Mouse (Mus musculus) MEL (cell line): ENCODE data around the gene Fzd1.

Experiments used
- CTCF ChIP-seq, 3 experiments: IDR thresholded peaks in 2 of 3; conservative IDR thresholded peaks in 1 of 3; 2 replicates each; pipeline ENCODE4 v1.5.1; 2011 to 2012; ENCODE audit warnings: low read length in 3 of 3, low read depth in 2 of 3, mild to moderate bottlenecking in 2 of 3, improper control_type of control experiment in 1 of 3, inconsistent platforms in 1 of 3, mixed read lengths in 1 of 3, moderate library complexity in 1 of 3; ENCODE audit not compliant: control insufficient read depth in 1 of 3, insufficient read depth in 1 of 3, poor library complexity in 1 of 3, severe bottlenecking in 1 of 3
- HCFC1 ChIP-seq: IDR thresholded peaks from 2 replicates; pipeline ENCODE4 v1.6.1; 2012; ENCODE audit warnings: low read depth, mild to moderate bottlenecking, inconsistent platforms, low read length, improper control_type of control experiment, moderate library complexity
- KAT2A ChIP-seq: conservative IDR thresholded peaks from 2 replicates; pipeline ENCODE4 v1.6.1; 2012; ENCODE audit warnings: low read depth, low read length, improper control_type of control experiment, inconsistent platforms
- MAX ChIP-seq: IDR thresholded peaks from 2 replicates; pipeline ENCODE4 v1.6.1; 2011; ENCODE audit warnings: low read length, improper control_type of control experiment
- MAZ ChIP-seq: IDR thresholded peaks from 2 replicates; pipeline ENCODE4 v1.6.1; 2012; ENCODE audit warnings: low read depth, mild to moderate bottlenecking, inconsistent platforms, low read length, improper control_type of control experiment
- MEF2A ChIP-seq: IDR thresholded peaks from 2 replicates; pipeline ENCODE4 v1.6.1; 2014; ENCODE audit warnings: low read depth, mild to moderate bottlenecking, inconsistent platforms, low read length, improper control_type of control experiment; ENCODE audit not compliant: poor library complexity, insufficient replicate concordance, severe bottlenecking; ENCODE audit errors: extremely low read depth
- NRF1 ChIP-seq: IDR thresholded peaks from 2 replicates; pipeline ENCODE4 v1.6.1; 2014; ENCODE audit warnings: low read depth, mild to moderate bottlenecking, inconsistent platforms, low read length, improper control_type of control experiment, moderate library complexity; ENCODE audit not compliant: poor library complexity, insufficient read depth, severe bottlenecking
- POLR2A ChIP-seq, 2 experiments: IDR thresholded peaks; 2 replicates each; pipeline ENCODE4 v1.6.1; 2011 to 2012; ENCODE audit warnings: low read length in 2 of 2, mild to moderate bottlenecking in 2 of 2, control low read depth in 1 of 2, improper control_type of control experiment in 1 of 2, low read depth in 1 of 2, moderate library complexity in 1 of 2; ENCODE audit not compliant: control insufficient read depth in 1 of 2, insufficient read depth in 1 of 2, poor library complexity in 1 of 2
- POLR2AphosphoS2 ChIP-seq: IDR thresholded peaks from 2 replicates; pipeline ENCODE4 v1.6.1; 2011; ENCODE audit warnings: low read length, improper control_type of control experiment
- POLR2AphosphoS5 ChIP-seq: IDR thresholded peaks from 2 replicates; pipeline ENCODE4 v1.6.1; 2012; ENCODE audit warnings: low read depth, borderline replicate concordance, mild to moderate bottlenecking, inconsistent platforms, low read length, moderate library complexity, mixed read lengths
- USF1 ChIP-seq: IDR thresholded peaks from 2 replicates; pipeline ENCODE4 v1.6.1; 2014; ENCODE audit warnings: low read depth, mild to moderate bottlenecking, inconsistent platforms, low read length, improper control_type of control experiment, moderate library complexity
- ZKSCAN1 ChIP-seq: IDR thresholded peaks from 2 replicates; pipeline ENCODE4 v1.6.1; 2012; ENCODE audit warnings: low read depth, mild to moderate bottlenecking, inconsistent platforms, low read length, improper control_type of control experiment, moderate library complexity

DNA sequence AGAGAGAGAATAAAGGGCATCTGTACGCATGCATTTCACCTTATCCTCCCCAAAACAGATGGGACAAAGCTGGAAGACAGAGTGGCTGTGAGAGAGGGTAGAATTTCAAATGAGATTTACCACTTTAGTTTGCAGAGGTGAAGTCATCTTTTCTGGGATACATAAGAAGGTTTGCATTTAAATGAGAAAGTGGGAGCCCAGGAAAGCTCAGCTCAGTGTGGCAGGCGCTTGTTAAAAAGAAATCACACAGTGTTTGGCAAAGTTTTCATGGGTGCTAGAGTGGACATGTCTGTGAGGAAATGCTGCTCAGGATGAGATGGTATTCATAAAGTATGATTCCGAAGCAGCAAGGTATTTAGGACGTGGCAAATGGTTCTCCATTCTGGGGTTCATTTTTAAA lies 15.1 kb downstream of the Fzd1 start:
- no peak for TF ChIP-seq POLR2A (IDR thresholded peaks at IDR 0.05; ENCODE audit: control insufficient read depth in 1 of 2, insufficient read depth in 1 of 2, low read depth in 1 of 2, low read length in 2 of 2, poor library complexity in 1 of 2)
- no peak for TF ChIP-seq POLR2AphosphoS2
- no peak for TF ChIP-seq MEF2A
- no peak for TF ChIP-seq CTCF (IDR thresholded peaks at IDR 0.05 in 2 of 3, conservative IDR thresholded peaks at IDR 0.05 in 1 of 3; ENCODE audit: control insufficient read depth in 1 of 3, insufficient read depth in 1 of 3, low read depth in 2 of 3, low read length in 3 of 3, poor library complexity in 1 of 3, severe bottlenecking in 1 of 3)
- TF ChIP-seq MAZ: no peak
- no peak for TF ChIP-seq MAX
- TF ChIP-seq POLR2AphosphoS5: no peak
- no peak for TF ChIP-seq NRF1
- no peak for TF ChIP-seq ZKSCAN1
- no peak for TF ChIP-seq USF1
- no peak for TF ChIP-seq HCFC1
- no peak for TF ChIP-seq KAT2A
